Mouse (Mus musculus) frontal cortex, postnatal 10 days (tissue): Measurements from ENCODE around the gene Fam196b.
A peak's percentile ranks its signal among the peaks of the same experiment; 100 is the strongest.

Source experiments
- DNase-seq, 2 experiments: peaks; one replicate each; pipeline ENCODE4 v3.0.0; 2022; ENCODE audit warnings: low spot score in 2 of 2, mixed read lengths in 1 of 2

Fam196b gene

GRCm38 (mm10) chr11:34406309-34406708 is 91.7 kb downstream of the Fam196b start:
- DNase-seq = no peak

- DNase-seq = no peak
Observed at GRCm38 (mm10) chr11:34406850-34407249, 92.2 kb downstream of the Fam196b start.

- no peak for DNase-seq
Observed at GRCm38 (mm10) chr11:34415884-34416618, 101.4 kb downstream of the Fam196b start.

- no peak for DNase-seq
Observed at GRCm38 (mm10) chr11:34416619-34416979, 102.0 kb downstream of the Fam196b start.

GRCm38 (mm10) chr11:34421061-34421460 is 106.4 kb downstream of the Fam196b start:
- DNase-seq = peak; percentile 42 to 63

GRCm38 (mm10) chr11:34424546-34424945 is 109.9 kb downstream of the Fam196b start:
- DNase-seq = no peak

GRCm38 (mm10) chr11:34427212-34427611 is 112.6 kb downstream of the Fam196b start:
- no peak for DNase-seq

GRCm38 (mm10) chr11:34430940-34431339 is 116.3 kb downstream of the Fam196b start:
- no peak for DNase-seq

- DNase-seq = no peak
Observed at GRCm38 (mm10) chr11:34431371-34431770, 116.7 kb downstream of the Fam196b start.

GRCm38 (mm10) chr11:34431978-34432377 is 117.4 kb downstream of the Fam196b start:
- no peak for DNase-seq

GRCm38 (mm10) chr11:34437446-34437845 is 122.8 kb downstream of the Fam196b start:
- DNase-seq = no peak

- no peak for DNase-seq
Observed at GRCm38 (mm10) chr11:34438429-34438828, 123.8 kb downstream of the Fam196b start.

GRCm38 (mm10) chr11:34447891-34448290 is 133.3 kb downstream of the Fam196b start:
- DNase-seq = no peak

GRCm38 (mm10) chr11:34449944-34450343 is 135.3 kb downstream of the Fam196b start:
- no peak for DNase-seq

- DNase-seq = no peak
Observed at GRCm38 (mm10) chr11:34467056-34467455, 152.4 kb downstream of the Fam196b start.

GRCm38 (mm10) chr11:34468571-34468970 is 153.9 kb downstream of the Fam196b start:
- DNase-seq = no peak

- DNase-seq = no peak
Observed at GRCm38 (mm10) chr11:34469792-34470191, 155.2 kb downstream of the Fam196b start.
